Comparison of ENCODE assay signal across 26 mouse cellular contexts in genomic region chr11:70943651-70944050, GRCm38 (mm10). TPM values are rescaled to one million over a fixed set of nuclear protein-coding genes. Genes with fewer than 3 reads are reported as not detected.
DNase-seq lines count a peak whose midpoint lies in the region; ATAC-seq and TF ChIP-seq lines count a peak whose summit lies in the region.
"Had no signal": no experiment of that assay in that cellular context is flagged by ENCODE, and none has a peak within 500 bp of the region (broad histone marks: within the 10 kb centered on the region; RNA-seq: fewer than 3 reads in every experiment).

No protein-coding gene starts in this region.

- no peak for TF ChIP-seq EP300 in CH12.LX (IDR thresholded peaks at IDR 0.05; ENCODE audit: low read length)

- intact Hi-C loops in left cerebral cortex, postnatal 4 days (cut with DNase I) = no loop called here

- no peaks in the 10 kb centered on the region for H3K9me3 ChIP-seq in CH12.LX (replicated peaks; ENCODE audit: low read length)
- no peaks in the 10 kb centered on the region for H3K9me3 ChIP-seq in forebrain, postnatal 0 days (ENCODE audit: low read length)
- H3K9me3 ChIP-seq: forebrain, embryonic 10.5 days; forebrain, embryonic 13.5 days; heart, embryonic 12.5 days; heart, embryonic 15.5 days; hindbrain, embryonic 10.5 days; hindbrain, embryonic 13.5 days; intestine, embryonic 15.5 days had no signal

- no peak for TF ChIP-seq CTCF in CH12.LX (conservative IDR thresholded peaks at IDR 0.05 in 1 of 2, IDR thresholded peaks at IDR 0.05 in 1 of 2; ENCODE audit: low read depth in 2 of 2, low read length in 2 of 2)
- no peak for TF ChIP-seq CTCF in forebrain, postnatal 0 days (IDR thresholded peaks at IDR 0.05; ENCODE audit: low read depth)

- H3K36me3 ChIP-seq in CH12.LX (replicated peaks in 1 of 2; ENCODE audit: control insufficient read depth in 1 of 2, insufficient read depth in 1 of 2, low read length in 1 of 2) = peaks cover 71 to 95% of the 10 kb centered on the region in 2 experiments
- peaks cover 76% of the 10 kb centered on the region for H3K36me3 ChIP-seq in forebrain, postnatal 0 days (ENCODE audit: insufficient read depth)

- 0 out of 2 replicates have a peak, but pooled peaks cover 4% of the 10 kb centered on the region for H3K79me2 ChIP-seq in CH12.LX (replicated peaks; ENCODE audit: control insufficient read depth, extremely low read depth, insufficient read depth, poor library complexity, severe bottlenecking)

- H3K9ac ChIP-seq in CH12.LX (ENCODE audit: insufficient read depth, low read depth) = no peak overlapping the region
- no peak overlapping the region for H3K9ac ChIP-seq in forebrain, postnatal 0 days
- H3K9ac ChIP-seq: forebrain, embryonic 13.5 days; heart, embryonic 12.5 days; heart, embryonic 15.5 days; hindbrain, embryonic 13.5 days; intestine, embryonic 15.5 days had no signal

- no peak for TF ChIP-seq POLR2A in CH12.LX (IDR thresholded peaks at IDR 0.05; ENCODE audit: low read depth, low read length)

- no peak for TF ChIP-seq RAD21 in CH12.LX (IDR thresholded peaks at IDR 0.05; ENCODE audit: low read depth, low read length)

- H3K4me3 ChIP-seq in CH12.LX (replicated peaks in 1 of 3; ENCODE audit: low read depth in 2 of 3, low read length in 2 of 3, poor library complexity in 1 of 3) = no peak overlapping the region
- H3K4me3 ChIP-seq in forebrain, postnatal 0 days (ENCODE audit: low read depth, low read length) = no peak overlapping the region
- H3K4me3 ChIP-seq: forebrain, embryonic 10.5 days; forebrain, embryonic 13.5 days; gastrocnemius, adult 2 months; heart, embryonic 12.5 days; heart, embryonic 15.5 days; hindbrain, embryonic 10.5 days; hindbrain, embryonic 13.5 days; intestine, embryonic 15.5 days had no signal

- H3K4me2 ChIP-seq in CH12.LX (ENCODE audit: insufficient read depth, low read depth, poor library complexity, severe bottlenecking) = no peak overlapping the region
- H3K4me2 ChIP-seq in forebrain, postnatal 0 days (ENCODE audit: low read depth) = no peak overlapping the region
- H3K4me2 ChIP-seq: forebrain, embryonic 13.5 days; heart, embryonic 12.5 days; heart, embryonic 15.5 days; hindbrain, embryonic 13.5 days; intestine, embryonic 15.5 days had no signal

- peak; percentile 45 to 50 for DNase-seq in cerebellum, postnatal 10 days
- no peak for DNase-seq in cerebellum, adult 9-11 months
- DNase-seq in left cerebral cortex, postnatal 4 days = peak; percentile 11
- no peak for DNase-seq in left cerebral cortex, adult 18-20 months (ENCODE audit: low spot score in 2 of 2)
- DNase-seq in CH12.LX (ENCODE audit: extremely low read depth) (no peak), adipocyte (ENCODE audit: low spot score) (peak; percentile 64)
- DNase-seq in forebrain, postnatal 0 days = no peak
- DNase-seq: adrenal gland, adult 2 months; adrenal gland, postnatal 14 days; B cell, adult 2 months; gastrocnemius, adult 2 months; gastrocnemius, postnatal 25 days; heart, adult 18-20 months; heart, postnatal 10 days; heart, postnatal 36 days; kidney, adult 11 months had no signal

- WGBS in forebrain, postnatal 0 days = 80% methylated on average over 7 of the region's 7 CpGs

- dilution Hi-C loops in CH12.LX (cut with MboI; ENCODE audit: extremely low pct_ligation_motif_present, extremely low pct_unique_long_range_greater_than_20kb, low sequenced_read_pairs) = no loop called here

- ATAC-seq in forebrain, postnatal 0 days = no peak
- ATAC-seq: forebrain, embryonic 13.5 days; forebrain, embryonic 16.5 days; hindbrain, embryonic 16.5 days; intestine, embryonic 15.5 days; Patski had no signal

- H3K27ac ChIP-seq in CH12.LX (ENCODE audit: insufficient read depth, low read depth) = no peak overlapping the region
- H3K27ac ChIP-seq in forebrain, postnatal 0 days (ENCODE audit: low read depth, low read length) = no peak overlapping the region
- H3K27ac ChIP-seq: forebrain, embryonic 10.5 days; forebrain, embryonic 13.5 days; heart, embryonic 15.5 days; hindbrain, embryonic 10.5 days; hindbrain, embryonic 13.5 days; intestine, embryonic 15.5 days had no signal

- peaks cover 0 to 6% of the 10 kb centered on the region in 2 experiments; a peak in 1 of 4 replicates for H3K4me1 ChIP-seq in CH12.LX (ENCODE audit: control insufficient read depth in 1 of 2, insufficient read depth in 2 of 2)
- no peaks in the 10 kb centered on the region for H3K4me1 ChIP-seq in forebrain, postnatal 0 days (ENCODE audit: insufficient read depth)
- H3K4me1 ChIP-seq: forebrain, embryonic 10.5 days; forebrain, embryonic 13.5 days; heart, embryonic 12.5 days; heart, embryonic 15.5 days; hindbrain, embryonic 10.5 days; hindbrain, embryonic 13.5 days; intestine, embryonic 15.5 days had no signal

- in situ Hi-C loops in CH12.LX (cut with MboI; ENCODE audit: low pct_ligation_motif_present, low pct_unique_long_range_greater_than_20kb, low sequenced_read_pairs) = no loop called here

- H3K27me3 ChIP-seq in CH12.LX (replicated peaks) = no peaks in the 10 kb centered on the region
- H3K27me3 ChIP-seq in forebrain, postnatal 0 days (ENCODE audit: insufficient read depth, low read length) = no peaks in the 10 kb centered on the region
- H3K27me3 ChIP-seq: forebrain, embryonic 13.5 days; heart, embryonic 12.5 days; heart, embryonic 15.5 days; hindbrain, embryonic 13.5 days; intestine, embryonic 15.5 days; Patski had no signal

TF ChIP-seq in CH12.LX, 34 proteins besides CTCF, POLR2A, EP300 and RAD21:
- TF ChIP-seq POLR2AphosphoS2 (IDR thresholded peaks at IDR 0.05; ENCODE audit: low read depth, low read length) (no peak), RCOR1 (conservative IDR thresholded peaks at IDR 0.05; ENCODE audit: low read depth, low read length) (no peak), USF1 (IDR thresholded peaks at IDR 0.05; ENCODE audit: low read depth, low read length) (no peak), JUND (conservative IDR thresholded peaks at IDR 0.05; ENCODE audit: low read depth, low read length) (no peak), KAT2A (IDR thresholded peaks at IDR 0.05; ENCODE audit: insufficient replicate concordance, low read length) (no peak), MAFK (IDR thresholded peaks at IDR 0.05; ENCODE audit: insufficient replicate concordance, low read length) (peak; percentile 67), CHD2 (IDR thresholded peaks at IDR 0.05; ENCODE audit: low read length) (no peak), ETS1 (conservative IDR thresholded peaks at IDR 0.05; ENCODE audit: low read depth, low read length) (no peak)

RNA-seq across cellular contexts. Expression of gene Nup88, which starts 26.1 kb away (rescaled TPM):
- total RNA-seq in left cerebral cortex, postnatal 4 days (2021) = 10 to 100 TPM; 76.9 to 77.8 TPM
- 10 to 100 TPM; 52.0 to 52.5 TPM for total RNA-seq in left cerebral cortex, adult 18-20 months (2021)
- total RNA-seq in CH12.LX (2012; rRNA removed) (125 and 132 TPM in 2 replicates), CH12.LX (2014; rRNA removed) (208 and 220 TPM in 2 replicates)
- 171 and 193 TPM in 2 replicates for polyA plus RNA-seq in CH12.LX (2012; ENCODE audit: insufficient read length, low read depth)
- 98.1 and 103 TPM in 2 replicates for total RNA-seq in forebrain, postnatal 0 days (2014; rRNA removed)
- 101 and 102 TPM in 2 replicates for polyA plus RNA-seq in forebrain, postnatal 0 days (2015; fragmentation: Nextera tagmentation; extraction: Ambion mirVana)

RNA-seq across cellular contexts. Expression of gene Rpain, which starts 26.4 kb away (rescaled TPM):
- 10 to 100 TPM; 50.2 to 50.7 TPM for total RNA-seq in left cerebral cortex, postnatal 4 days (2021)
- total RNA-seq in left cerebral cortex, adult 18-20 months (2021) = 10 to 100 TPM; 39.6 to 42.2 TPM
- total RNA-seq in CH12.LX (2012; rRNA removed) (72.7 and 80.6 TPM in 2 replicates), CH12.LX (2014; rRNA removed) (64.6 and 69.8 TPM in 2 replicates)
- polyA plus RNA-seq in CH12.LX (2012; ENCODE audit: insufficient read length, low read depth) = 50.0 and 54.1 TPM in 2 replicates
- 24.7 and 44.0 TPM in 2 replicates for total RNA-seq in forebrain, postnatal 0 days (2014; rRNA removed)
- polyA plus RNA-seq in forebrain, postnatal 0 days (2015; fragmentation: Nextera tagmentation; extraction: Ambion mirVana) = 54.7 and 61.9 TPM in 2 replicates

RNA-seq across cellular contexts. Expression of gene C1qbp, which starts 39.2 kb away (rescaled TPM):
- total RNA-seq in left cerebral cortex, postnatal 4 days (2021) = 100 to 1,000 TPM; 122 to 139 TPM
- 10 to 100 TPM; 96.4 to 97.1 TPM for total RNA-seq in left cerebral cortex, adult 18-20 months (2021)
- total RNA-seq in CH12.LX (2012; rRNA removed) = 150 and 190 TPM in 2 replicates
- total RNA-seq in CH12.LX (2014; rRNA removed) = 298 and 320 TPM in 2 replicates
- polyA plus RNA-seq in CH12.LX (2012; ENCODE audit: insufficient read length, low read depth) = 903 and 917 TPM in 2 replicates
- 19.5 and 24.3 TPM in 2 replicates for total RNA-seq in forebrain, postnatal 0 days (2014; rRNA removed)
- 225 and 233 TPM in 2 replicates for polyA plus RNA-seq in forebrain, postnatal 0 days (2015; fragmentation: Nextera tagmentation; extraction: Ambion mirVana)

Comparison
In these comparisons a context has a peak if more than half of its experiments do, and no peak if none do; other contexts are left out.
1. DNase-seq: peak in cerebellum, postnatal 10 days (2 of 2), left cerebral cortex, postnatal 4 days (single experiment) and adipocyte (single experiment); none in cerebellum, adult 9-11 months (single experiment), left cerebral cortex, adult 18-20 months (0 of 2), CH12.LX (single experiment) and forebrain, postnatal 0 days (single experiment).